Mouse (Mus musculus) heart, postnatal 36 days (tissue): ENCODE measurements at regions not wholly inside any gene's neighbourhood (a gene's known extent, or its start where the extent isn't known, plus 50 kb on each side); places are given as distances from the start of the nearest gene placed in this dataset.

ENCODE experiments used
- DNase-seq, 2 experiments: peaks; one replicate each; pipeline ENCODE4 v3.0.0; 2021 to 2022
- intact Hi-C: fragments of 180-260 bp; cut with DNase I; formaldehyde crosslinking; loops from one replicate; pipeline ENCODE4 v1.15.1; 2025

DNA sequence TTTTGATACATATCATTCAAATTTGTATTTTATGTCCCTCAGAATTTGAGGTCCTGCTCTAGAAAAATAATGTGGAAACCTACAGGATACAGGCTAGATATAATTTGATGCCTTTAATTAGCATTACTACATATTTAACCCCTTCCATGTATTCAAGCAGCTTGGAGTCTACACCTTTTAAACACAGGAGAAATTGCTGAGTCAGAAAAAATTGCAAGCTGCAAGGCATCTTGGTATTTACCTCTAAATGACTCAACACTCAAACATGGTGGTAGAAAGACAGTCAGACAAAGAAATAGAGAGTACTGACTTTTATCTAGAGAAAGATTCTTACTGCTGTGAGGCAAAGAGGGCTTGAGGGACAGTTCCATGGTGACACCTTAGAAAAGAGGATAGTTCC lies 565.4 kb upstream of the Adgra3 start:
- DNase-seq: no peak
- intact Hi-C loops: no loop called here
